Mouse (Mus musculus): ENCODE data around the gene Dlec1.

The Dlec1 gene

GRCm38 (mm10) chr9:119144696-119145095 lies 42.4 kb downstream of the Dlec1 start:
- no peak for DNase-seq

GRCm38 (mm10) chr9:119145137-119145536 lies 42.9 kb downstream of the Dlec1 start:
- DNase-seq: no peak

- no peak for DNase-seq
Measured at GRCm38 (mm10) chr9:119145638-119146037, 43.4 kb downstream of the Dlec1 start.

- DNase-seq: no peak
Measured at GRCm38 (mm10) chr9:119146098-119146770, 44.0 kb downstream of the Dlec1 start.

GRCm38 (mm10) chr9:119149601-119150000 lies 47.3 kb downstream of the Dlec1 start:
- DNase-seq: no peak

- no peak for DNase-seq
Measured at GRCm38 (mm10) chr9:119151751-119152150, 49.5 kb downstream of the Dlec1 start.

GRCm38 (mm10) chr9:119155416-119155815 lies 53.1 kb downstream of the Dlec1 start:
- no peak for DNase-seq

- peak; percentile 47 for DNase-seq
Measured at GRCm38 (mm10) chr9:119155826-119156225, 53.5 kb downstream of the Dlec1 start.

GRCm38 (mm10) chr9:119156278-119157201 lies 54.3 kb downstream of the Dlec1 start, which contains the start of gene Acaa1b:
TSS of gene Acaa1b (minus strand) at chr9:119157093.
- DNase-seq: peak; percentile 80

- DNase-seq: no peak
Measured at GRCm38 (mm10) chr9:119158861-119159260, 56.6 kb downstream of the Dlec1 start, which contains the start of gene Gm47289. TSS of gene Gm47289 (plus strand) at chr9:119159161.

GRCm38 (mm10) chr9:119160689-119161088 lies 58.4 kb downstream of the Dlec1 start:
- DNase-seq: no peak

- no peak for DNase-seq
Measured at GRCm38 (mm10) chr9:119164743-119165142, 62.5 kb downstream of the Dlec1 start.

GRCm38 (mm10) chr9:119165548-119165947 lies 63.3 kb downstream of the Dlec1 start:
- DNase-seq: no peak

GRCm38 (mm10) chr9:119167608-119168007 lies 65.3 kb downstream of the Dlec1 start:
- no peak for DNase-seq

GRCm38 (mm10) chr9:119179292-119179691 lies 77.0 kb downstream of the Dlec1 start:
- no peak for DNase-seq

GRCm38 (mm10) chr9:119181241-119181728 lies 79.0 kb downstream of the Dlec1 start:
- no peak for DNase-seq

GRCm38 (mm10) chr9:119192202-119192990 lies 90.1 kb downstream of the Dlec1 start:
- peak; percentile 25 for DNase-seq

Data from right cerebral cortex, postnatal 14 days (tissue).